Mouse (Mus musculus) embryonic facial prominence, embryonic 14.5 days (tissue): ENCODE results near the gene Chst2. TPM values are rescaled to one million over a fixed set of nuclear protein-coding genes. Genes with fewer than 3 reads are reported as not detected.
A peak's percentile ranks its signal among the peaks of the same experiment; 100 is the strongest.

Experiments
- ATAC-seq: fragments of 200-750 bp; cut with Nextera tagmentation; 2 replicates; pipeline ENCODE4 v1.8.0; 2017; ENCODE audit warnings: low read depth, moderate number of reproducible peaks, moderate TSS enrichment
- DNase-seq: peaks from one replicate; pipeline ENCODE4 v3.0.0-alpha.2; 2015; ENCODE audit warnings: low spot score
- H3K27ac ChIP-seq: fragments of 300-500 bp; sonication (generic); replicated peaks from 2 replicates; pipeline ENCODE4 v1.5.1; 2014; ENCODE audit warnings: low read depth, mild to moderate bottlenecking, low read length, moderate library complexity
- H3K27me3 ChIP-seq: fragments of 300-500 bp; sonication (generic); replicated peaks from 2 replicates; pipeline ENCODE4 v1.6.1; 2014; ENCODE audit warnings: low read length; ENCODE audit not compliant: control insufficient read depth, insufficient read depth
- H3K36me3 ChIP-seq: fragments of 300-500 bp; sonication (generic); 2 replicates; pipeline ENCODE4 v1.6.1; 2014; ENCODE audit warnings: low read length, mixed read lengths; ENCODE audit not compliant: control insufficient read depth, insufficient read depth
- H3K4me1 ChIP-seq: fragments of 300-500 bp; sonication (generic); 2 replicates; pipeline ENCODE4 v1.6.1; 2014; ENCODE audit warnings: antibody characterized with exemption, low read length; ENCODE audit not compliant: control insufficient read depth, insufficient read depth
- H3K4me2 ChIP-seq: fragments of 300-500 bp; sonication (generic); 2 replicates; pipeline ENCODE4 v1.6.1; 2014; ENCODE audit warnings: low read depth, mild to moderate bottlenecking, low read length, moderate library complexity, mixed read lengths
- H3K4me3 ChIP-seq: fragments of 300-500 bp; sonication (generic); 2 replicates; pipeline ENCODE4 v1.5.1; 2014; ENCODE audit warnings: low read depth, mild to moderate bottlenecking, low read length
- H3K9ac ChIP-seq: fragments of 300-500 bp; sonication (generic); 2 replicates; pipeline ENCODE4 v1.6.1; 2014; ENCODE audit warnings: low read depth, mild to moderate bottlenecking, low read length, moderate library complexity, mixed read lengths
- H3K9me3 ChIP-seq: fragments of 300-500 bp; sonication (generic); 2 replicates; pipeline ENCODE4 v1.6.1; 2016; ENCODE audit warnings: low read length; ENCODE audit not compliant: control insufficient read depth
- WGBS: fragments of 180-500 bp; shearing (Covaris S2); extraction: QIAGEN DNeasy Blood & Tissue Kit; methylation state at CpG from one replicate; pipeline ENCODE4 v1.1.7; 2014; 5-methylcytosine and 5-hydroxymethylcytosine counted together
- polyA plus RNA-seq: library from polyadenylated mRNA; unstranded; fragments of >200 nt; fragmentation: Nextera tagmentation; extraction: Ambion mirVana; gene quantifications from 2 replicates; pipeline ENCODE4 v1.2.1, GENCODE M21; 2014

Chst2 gene
- 8.1 and 10.2 TPM in 2 replicates for polyA plus RNA-seq

- Histone ChIP-seq H3K27me3 (no peaks in the 10 kb centered on the region; the same call in 1 of the 2 replicates), H3K4me2 (peak within 1 kb of the TSS; percentile 96), H3K27ac (peak within 1 kb of the TSS; percentile 84), H3K4me1 (peaks cover 19% of the 10 kb centered on the region; the same call in 1 of the 2 replicates), H3K36me3 (no peaks in the 10 kb centered on the region), H3K4me3 (peak within 1 kb of the TSS; percentile 78), H3K9me3 (no peaks in the 10 kb centered on the region), H3K9ac (peak within 1 kb of the TSS; percentile 85)
- WGBS: under 1% methylated on average over 41 of the region's 102 CpGs
- ATAC-seq (peak; percentile 96), DNase-seq (peak; percentile 95)
These were observed at the start of gene Chst2 for GRCm38 (mm10) chr9:95406571-95407561. Chst2 (minus strand) TSS chr9:95406722.

- Histone ChIP-seq H3K4me3 (no peak overlapping the region), H3K27ac (no peak overlapping the region), H3K27me3 (no peaks in the 10 kb centered on the region), H3K36me3 (peaks cover 12% of the 10 kb centered on the region), H3K9me3 (no peaks in the 10 kb centered on the region), H3K4me2 (no peak overlapping the region), H3K4me1 (no peaks in the 10 kb centered on the region; the same call in 1 of the 2 replicates), H3K9ac (no peak overlapping the region)
- DNase-seq (peak; percentile 53), ATAC-seq (0 out of 2 replicates have a peak, but pooled peaks have one; percentile 51)
- WGBS: 22% methylated on average over 3 of the region's 3 CpGs
These were observed 45.4 kb upstream of the Chst2 start for GRCm38 (mm10) chr9:95451931-95452330.

GRCm38 (mm10) chr9:95450586-95450985 is 44.1 kb upstream of the Chst2 start:
- Histone ChIP-seq H3K4me2 (no peak overlapping the region), H3K27ac (no peak overlapping the region), H3K9ac (no peak overlapping the region), H3K36me3 (no peaks in the 10 kb centered on the region), H3K27me3 (no peaks in the 10 kb centered on the region), H3K9me3 (no peaks in the 10 kb centered on the region), H3K4me1 (no peaks in the 10 kb centered on the region; the same call in 1 of the 2 replicates), H3K4me3 (no peak overlapping the region)
- ATAC-seq: no peak
- WGBS: 95% methylated on average over 8 of the region's 8 CpGs
- DNase-seq: no peak

- no peaks in the 10 kb centered on the region for H3K9me3 ChIP-seq
- ATAC-seq (peak; percentile 83), DNase-seq (peak; percentile 48)
- no peak overlapping the region for H3K27ac ChIP-seq
- H3K4me3 ChIP-seq: peak overlapping the region; percentile 27; the same call in 1 of the 2 replicates
- H3K36me3 ChIP-seq: no peaks in the 10 kb centered on the region
- H3K27me3 ChIP-seq: no peaks in the 10 kb centered on the region
- WGBS: 3% methylated on average over 13 of the region's 13 CpGs
- H3K4me1 ChIP-seq: peaks cover 7% of the 10 kb centered on the region; the same call in 1 of the 2 replicates
- 0 out of 2 replicates have a peak overlapping the region, but pooled peaks have one; percentile 28 for H3K9ac ChIP-seq
- peak overlapping the region; percentile 52 for H3K4me2 ChIP-seq
These were observed 35.8 kb upstream of the Chst2 start for GRCm38 (mm10) chr9:95442321-95442731.

GRCm38 (mm10) chr9:95437883-95438282 is 31.4 kb upstream of the Chst2 start:
- Histone ChIP-seq H3K36me3 (no peaks in the 10 kb centered on the region), H3K27ac (no peak overlapping the region), H3K4me3 (no peak overlapping the region), H3K4me2 (no peak overlapping the region), H3K9ac (no peak overlapping the region), H3K9me3 (no peaks in the 10 kb centered on the region), H3K27me3 (no peaks in the 10 kb centered on the region), H3K4me1 (peaks cover 7% of the 10 kb centered on the region; the same call in 1 of the 2 replicates)
- DNase-seq: no peak
- no peak for ATAC-seq
- WGBS: 80% methylated on average over 9 of the region's 9 CpGs

- H3K36me3 ChIP-seq: no peaks in the 10 kb centered on the region
- H3K27me3 ChIP-seq: no peaks in the 10 kb centered on the region
- DNase-seq: no peak
- H3K4me1 ChIP-seq: no peaks in the 10 kb centered on the region
- H3K4me2 ChIP-seq: no peak overlapping the region
- no peaks in the 10 kb centered on the region for H3K9me3 ChIP-seq
- WGBS: 70% methylated on average over 4 of the region's 4 CpGs
- H3K9ac ChIP-seq: no peak overlapping the region
- ATAC-seq: no peak
- H3K27ac ChIP-seq: no peak overlapping the region
- H3K4me3 ChIP-seq: no peak overlapping the region
These were observed 29.7 kb upstream of the Chst2 start for GRCm38 (mm10) chr9:95436294-95436613.

GRCm38 (mm10) chr9:95435506-95436293 is 29.2 kb upstream of the Chst2 start:
- Histone ChIP-seq H3K36me3 (no peaks in the 10 kb centered on the region), H3K27me3 (no peaks in the 10 kb centered on the region), H3K4me1 (no peaks in the 10 kb centered on the region), H3K4me2 (no peak overlapping the region), H3K9ac (no peak overlapping the region), H3K4me3 (no peak overlapping the region), H3K27ac (no peak overlapping the region), H3K9me3 (no peaks in the 10 kb centered on the region)
- no peak for ATAC-seq
- DNase-seq: no peak
- WGBS: 75% methylated on average over 20 of the region's 20 CpGs

- H3K9me3 ChIP-seq: 0 out of 2 replicates have a peak, but pooled peaks cover 3% of the 10 kb centered on the region
- no peaks in the 10 kb centered on the region for H3K4me1 ChIP-seq
- DNase-seq (no peak), ATAC-seq (no peak)
- H3K36me3 ChIP-seq: no peaks in the 10 kb centered on the region
- WGBS: 88% methylated on average over 4 of the region's 4 CpGs
- H3K9ac ChIP-seq: no peak overlapping the region
- H3K27ac ChIP-seq: no peak overlapping the region
- no peak overlapping the region for H3K4me3 ChIP-seq
- H3K27me3 ChIP-seq: no peaks in the 10 kb centered on the region
- H3K4me2 ChIP-seq: no peak overlapping the region
These were observed 21.8 kb upstream of the Chst2 start for GRCm38 (mm10) chr9:95428277-95428676.
